Mouse (Mus musculus) liver, embryonic 11.5 days (tissue): ENCODE results near the gene Msx1. TPM values are rescaled to one million over a fixed set of nuclear protein-coding genes. Genes with fewer than 3 reads are reported as not detected.
"Not testable (repeated sequence)": the region's sequence is repeated elsewhere in the genome, so short reads cannot be mapped to it uniquely, and the experiment has no call there.

ENCODE experiments used
- ATAC-seq: fragments of 200-750 bp; cut with Nextera tagmentation; replicated peaks from 2 replicates; pipeline ENCODE4 v1.8.0; 2017; ENCODE audit warnings: moderate number of reproducible peaks, mild to moderate bottlenecking, moderate TSS enrichment, moderate library complexity; ENCODE audit not compliant: low FRiP score
- DNase-seq: peaks from one replicate; pipeline ENCODE4 v3.0.0-alpha.2; 2017; ENCODE audit warnings: low spot score
- H3K27ac ChIP-seq: fragments of 300-500 bp; sonication (generic); 2 replicates; pipeline ENCODE4 v1.5.1; 2014; ENCODE audit warnings: mild to moderate bottlenecking, low read depth, low read length, control low read depth
- H3K27me3 ChIP-seq: fragments of 300-500 bp; sonication (generic); replicated peaks from 2 replicates; pipeline ENCODE4 v1.6.1; 2014; ENCODE audit warnings: low read length, mixed read lengths; ENCODE audit not compliant: control insufficient read depth, insufficient read depth
- H3K36me3 ChIP-seq: fragments of 300-500 bp; sonication (generic); 2 replicates; pipeline ENCODE4 v1.6.1; 2014; ENCODE audit warnings: mild to moderate bottlenecking, low read length, moderate library complexity, mixed read lengths; ENCODE audit not compliant: control insufficient read depth, insufficient read depth
- H3K4me1 ChIP-seq: fragments of 300-500 bp; sonication (generic); replicated peaks from 2 replicates; pipeline ENCODE4 v1.6.1; 2014; ENCODE audit warnings: low read length, mixed read lengths; ENCODE audit not compliant: control insufficient read depth, insufficient read depth
- H3K4me2 ChIP-seq: fragments of 300-500 bp; sonication (generic); 2 replicates; pipeline ENCODE4 v1.6.1; 2014; ENCODE audit warnings: mild to moderate bottlenecking, control low read depth, moderate library complexity
- H3K4me3 ChIP-seq: fragments of 300-500 bp; sonication (generic); 2 replicates; pipeline ENCODE4 v1.5.1; 2014; ENCODE audit warnings: low read depth, low read length, control low read depth
- H3K9ac ChIP-seq: fragments of 300-500 bp; sonication (generic); 2 replicates; pipeline ENCODE4 v1.6.1; 2014; ENCODE audit warnings: low read depth, low read length, control low read depth
- H3K9me3 ChIP-seq: fragments of 300-500 bp; sonication (generic); 2 replicates; pipeline ENCODE4 v1.6.1; 2016; ENCODE audit warnings: low read length, inconsistent platforms, mixed read lengths; ENCODE audit not compliant: control insufficient read depth
- WGBS: fragments of 180-500 bp; shearing (Covaris S2); extraction: QIAGEN DNeasy Blood & Tissue Kit; methylation state at CpG from one replicate; pipeline ENCODE4 v1.1.7; 2014; 5-methylcytosine and 5-hydroxymethylcytosine counted together
- polyA plus RNA-seq: library from polyadenylated mRNA; unstranded; fragments of >200 nt; fragmentation: Nextera tagmentation; extraction: Ambion mirVana; gene quantifications from 2 replicates; pipeline ENCODE4 v1.2.1, GENCODE M21; 2014

Msx1 gene
- polyA plus RNA-seq, 1 experiment from 2014 or later: 9.2 TPM

DNA sequence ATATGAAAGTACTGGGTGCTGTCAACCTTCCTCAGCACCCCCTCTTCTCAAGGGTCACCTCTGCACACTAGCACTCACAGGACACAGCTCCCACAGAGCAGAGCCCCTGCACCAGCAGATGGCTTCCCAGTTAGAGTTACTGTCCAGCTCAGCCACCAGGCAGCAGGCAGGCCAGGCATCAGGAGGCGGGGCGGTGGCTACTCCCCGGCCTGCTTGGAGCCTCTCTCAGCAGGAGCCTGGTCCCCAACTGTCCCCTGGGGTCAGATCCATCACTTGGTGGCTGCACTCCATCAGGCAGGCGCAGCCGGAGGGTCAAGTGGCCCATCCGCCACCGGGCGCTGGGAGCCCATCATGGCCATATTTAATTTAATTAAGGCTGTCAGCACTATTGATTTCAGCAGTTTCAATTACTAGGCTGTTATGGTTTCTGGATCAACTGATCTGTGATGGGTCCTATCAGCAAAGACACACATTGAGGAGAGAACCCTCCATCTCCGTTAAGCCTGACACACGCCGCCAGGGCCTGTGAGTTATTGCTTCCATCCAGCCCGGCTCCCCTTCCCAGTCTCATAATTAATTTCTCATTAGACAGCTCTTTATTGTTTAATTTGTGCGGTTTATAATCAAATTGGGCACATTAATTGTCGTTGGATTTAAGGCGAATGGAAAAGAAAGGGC lies 27.1 kb upstream of the Msx1 start:
- Histone ChIP-seq H3K36me3 (no peaks in the 10 kb centered on the region), H3K4me2 (no peak overlapping the region), H3K27me3 (no peaks in the 10 kb centered on the region), H3K9me3 (no peaks in the 10 kb centered on the region), H3K4me1 (no peaks in the 10 kb centered on the region), H3K27ac (no peak overlapping the region), H3K4me3 (no peak overlapping the region), H3K9ac (no peak overlapping the region)
- DNase-seq (no peak), ATAC-seq (no peak)
- 59% methylated on average over 15 of the region's 15 CpGs for WGBS

DNA sequence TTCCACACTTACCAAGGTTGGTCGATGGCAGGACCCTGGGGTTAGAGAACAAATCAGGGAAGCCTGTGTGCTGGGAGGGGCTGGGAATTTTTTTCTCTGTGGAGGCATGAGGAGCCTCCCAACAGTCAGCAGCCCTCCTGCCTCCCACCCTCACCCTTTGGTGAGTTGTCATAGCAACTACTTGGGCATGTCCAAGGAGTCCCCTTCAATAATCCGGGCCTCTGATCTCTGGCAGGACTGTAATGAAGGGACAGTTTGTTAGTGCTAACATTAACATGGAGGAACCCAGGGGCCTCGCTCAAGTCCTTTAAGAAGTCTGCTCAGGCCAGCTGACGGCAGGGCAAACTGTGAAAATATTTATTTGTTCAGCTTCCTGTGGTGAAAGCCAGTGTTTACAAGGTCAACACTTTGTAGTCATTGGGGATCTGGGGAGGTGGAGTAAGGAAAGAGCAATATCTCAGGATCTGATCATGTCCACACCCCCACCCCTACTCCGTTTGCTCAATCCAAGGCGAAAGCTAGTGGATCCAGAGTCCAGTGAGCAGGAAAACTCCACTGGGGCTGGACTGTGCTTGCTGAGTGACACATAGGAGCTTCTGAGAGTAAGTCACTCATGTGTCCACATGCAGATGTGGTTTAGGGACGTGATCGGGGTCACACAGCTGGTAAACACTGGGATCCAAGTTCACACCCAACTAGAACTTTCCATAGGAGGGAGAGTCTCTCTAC lies 24.8 kb upstream of the Msx1 start:
- Histone ChIP-seq H3K27me3 (0 out of 2 replicates have a peak, but pooled peaks cover 2% of the 10 kb centered on the region), H3K36me3 (no peaks in the 10 kb centered on the region), H3K9me3 (no peaks in the 10 kb centered on the region), H3K4me3 (no peak overlapping the region), H3K27ac (no peak overlapping the region), H3K4me2 (no peak overlapping the region), H3K9ac (no peak overlapping the region), H3K4me1 (no peaks in the 10 kb centered on the region)
- DNase-seq (no peak), ATAC-seq (no peak)
- WGBS: 43% methylated on average over 8 of the region's 8 CpGs

DNA sequence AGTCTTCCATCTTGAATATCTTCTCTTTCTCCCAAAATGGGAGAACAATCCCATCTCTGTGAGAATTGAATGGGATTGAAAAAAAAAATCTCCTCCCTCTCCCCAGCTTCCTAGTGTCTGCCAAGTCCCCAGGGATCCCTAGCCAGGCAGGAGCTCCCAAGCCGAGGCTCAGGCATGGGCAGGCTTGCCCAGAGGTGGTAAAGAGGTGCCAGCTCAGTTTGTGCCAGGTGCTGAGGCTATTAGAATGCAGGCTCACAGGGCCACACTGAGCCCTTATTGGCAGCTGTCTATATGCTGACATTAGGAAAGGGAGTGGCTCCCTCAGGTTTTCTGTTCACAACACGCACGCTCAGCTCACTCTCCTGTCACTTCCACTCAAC lies 11.9 kb upstream of the Msx1 start:
- Histone ChIP-seq H3K9me3 (no peaks in the 10 kb centered on the region), H3K9ac (no peak overlapping the region), H3K4me2 (no peak overlapping the region), H3K27me3 (peaks cover 74% of the 10 kb centered on the region), H3K4me3 (no peak overlapping the region), H3K4me1 (no peaks in the 10 kb centered on the region), H3K27ac (no peak overlapping the region), H3K36me3 (no peaks in the 10 kb centered on the region)
- no peak for ATAC-seq
- DNase-seq: no peak
- WGBS: 42% methylated on average over 3 of the region's 3 CpGs

DNA sequence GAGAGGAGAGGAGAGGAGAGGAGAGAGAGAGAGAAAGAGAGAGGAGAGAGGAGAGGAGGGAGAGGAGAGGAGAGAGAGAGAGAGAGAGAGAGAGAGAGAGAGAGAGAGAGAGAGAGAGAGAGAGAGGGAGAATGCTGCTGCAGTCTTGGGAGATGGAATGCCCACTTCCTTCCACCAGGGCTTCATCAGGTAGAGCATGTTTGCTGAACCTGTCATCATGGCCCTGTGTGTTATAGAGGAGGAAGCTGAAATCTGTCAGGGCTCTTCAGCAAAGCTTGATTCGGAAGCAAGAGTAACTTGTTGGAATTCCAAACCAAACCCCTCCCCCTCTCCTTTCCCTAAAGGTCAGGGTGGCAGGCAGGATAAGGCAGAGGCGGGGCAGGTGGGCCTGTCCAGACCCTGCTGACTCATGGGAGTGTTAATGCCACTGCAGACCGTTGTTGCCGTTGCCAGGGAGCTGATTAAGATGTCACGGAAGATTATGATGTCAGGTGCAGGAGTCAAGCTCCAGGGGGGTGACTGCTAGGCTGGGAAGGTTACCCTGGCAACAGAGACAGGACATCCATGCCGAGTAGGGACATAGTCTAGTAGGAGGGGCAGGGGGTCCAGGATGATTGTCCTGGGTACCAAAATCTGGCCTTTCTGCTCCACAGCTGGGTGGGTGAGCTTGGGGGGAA lies 11.3 kb upstream of the Msx1 start:
- Histone ChIP-seq H3K27me3 (peaks cover 80% of the 10 kb centered on the region), H3K9me3 (no peaks in the 10 kb centered on the region), H3K36me3 (no peaks in the 10 kb centered on the region), H3K4me2 (no peak overlapping the region), H3K4me3 (no peak overlapping the region), H3K9ac (no peak overlapping the region), H3K4me1 (no peaks in the 10 kb centered on the region), H3K27ac (no peak overlapping the region)
- ATAC-seq: no peak
- 3% methylated on average over 6 of the region's 6 CpGs for WGBS
- no peak for DNase-seq

DNA sequence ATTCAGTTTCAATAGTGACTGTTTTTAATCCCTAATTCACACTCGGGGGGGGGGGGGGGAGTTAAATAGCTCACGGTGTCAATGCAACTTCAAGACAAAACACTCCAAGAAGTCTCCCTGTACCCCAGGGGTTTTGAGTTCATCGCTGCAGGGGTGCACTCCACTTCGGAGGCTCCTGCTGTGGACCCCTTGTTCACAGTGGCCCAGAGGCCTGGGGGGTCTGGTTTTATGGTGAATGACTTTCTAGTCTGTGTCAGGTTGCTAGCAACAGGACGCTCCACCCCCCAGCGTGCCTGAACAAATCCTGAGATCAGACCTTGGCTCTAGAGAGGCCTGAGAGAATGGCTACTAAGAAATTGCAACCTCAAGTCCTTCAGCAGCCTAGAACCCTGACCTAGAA lies 8.4 kb upstream of the Msx1 start:
- Histone ChIP-seq H3K27ac (no peak overlapping the region), H3K9ac (no peak overlapping the region), H3K4me3 (no peak overlapping the region), H3K4me2 (no peak overlapping the region), H3K27me3 (peaks cover 96% of the 10 kb centered on the region), H3K36me3 (no peaks in the 10 kb centered on the region), H3K9me3 (no peaks in the 10 kb centered on the region), H3K4me1 (no peaks in the 10 kb centered on the region)
- WGBS: 15% methylated on average over 5 of the region's 6 CpGs
- no peak for ATAC-seq
- DNase-seq: no peak

DNA sequence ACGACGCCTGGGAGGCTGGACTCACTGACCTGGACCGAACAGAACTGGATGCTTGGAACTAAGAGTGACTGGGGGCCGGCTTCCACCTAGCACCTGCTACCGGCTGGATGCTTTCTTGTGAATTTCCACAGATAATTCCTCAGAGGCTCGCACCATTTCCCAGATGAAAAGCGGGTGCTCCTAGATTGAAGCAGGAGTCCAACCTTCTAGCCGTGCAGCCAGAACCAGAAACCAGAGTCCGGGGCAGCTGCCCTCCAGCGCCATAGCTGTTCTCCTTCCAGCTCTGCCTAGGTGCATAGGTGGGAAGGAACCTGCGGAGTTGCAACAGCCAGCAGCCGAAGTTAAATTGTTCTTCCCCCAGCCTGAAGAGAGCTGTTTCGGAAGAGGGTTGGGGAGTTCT lies 7.6 kb upstream of the Msx1 start:
- WGBS: 9% methylated on average over 13 of the region's 13 CpGs
- no peak for ATAC-seq

DNA sequence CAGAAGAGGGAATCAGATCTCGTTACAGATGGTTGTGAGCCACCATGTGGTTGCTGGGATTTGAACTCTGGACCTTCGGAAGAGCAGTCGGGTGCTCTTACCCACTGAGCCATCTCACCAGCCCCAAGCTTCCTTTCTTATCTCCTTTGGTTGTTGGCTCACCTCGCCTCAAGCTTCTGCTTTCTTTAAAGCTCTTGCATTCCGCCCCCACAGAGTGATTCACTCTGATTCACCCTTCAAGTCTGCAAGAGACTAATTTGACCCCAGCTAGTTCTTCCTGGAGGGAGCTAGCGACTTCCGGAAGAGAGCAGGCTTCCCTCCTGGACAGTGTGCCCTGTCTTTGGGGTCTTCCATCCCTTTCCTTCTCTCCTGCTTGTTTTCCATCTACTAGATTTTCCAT lies 6.1 kb upstream of the Msx1 start:
- not testable (repeated sequence) for H3K9ac ChIP-seq, DNase-seq, H3K4me3 ChIP-seq, H3K9me3 ChIP-seq, ATAC-seq, H3K27ac ChIP-seq, H3K4me2 ChIP-seq, H3K36me3 ChIP-seq
- Histone ChIP-seq H3K4me1 (peaks cover 10% of the 10 kb centered on the region), H3K27me3 (peaks cover 97% of the 10 kb centered on the region)
- WGBS: 10% methylated on average over 6 of the region's 7 CpGs

More for the DNA sequence above, 7.6 kb upstream of the Msx1 start:
- Histone ChIP-seq H3K9ac (no peak overlapping the region), H3K27ac (no peak overlapping the region), H3K4me2 (no peak overlapping the region), H3K27me3 (peaks cover 96% of the 10 kb centered on the region), H3K4me3 (no peak overlapping the region), H3K4me1 (peaks cover 3% of the 10 kb centered on the region), H3K36me3 (no peaks in the 10 kb centered on the region), H3K9me3 (no peaks in the 10 kb centered on the region)
- no peak for DNase-seq

DNA sequence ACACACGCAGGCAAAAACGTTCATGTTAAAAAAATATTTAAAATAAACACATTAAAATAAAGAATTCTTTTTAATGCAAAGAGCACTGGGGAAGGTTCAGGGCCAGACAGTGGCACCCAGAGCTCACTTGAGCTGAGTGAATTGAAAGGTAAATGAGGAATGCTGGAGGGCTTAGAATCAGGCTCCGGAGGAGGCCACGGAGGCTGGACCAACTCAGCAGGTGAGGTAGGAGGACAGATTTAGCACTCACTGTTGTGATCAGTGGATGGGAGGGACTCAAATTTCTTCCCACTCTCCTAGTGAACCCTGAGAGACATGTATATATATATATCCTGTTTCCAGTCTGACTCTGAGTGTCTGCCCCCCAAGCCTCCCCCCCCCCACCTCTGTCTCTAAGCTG lies 5.5 kb upstream of the Msx1 start:
- no peak overlapping the region for H3K4me3 ChIP-seq
- H3K4me2 ChIP-seq: no peak overlapping the region
- H3K27me3 ChIP-seq: peaks cover 99% of the 10 kb centered on the region
- H3K27ac ChIP-seq: no peak overlapping the region
- no peak overlapping the region for H3K9ac ChIP-seq
- ATAC-seq (no peak), DNase-seq (no peak)
- no peaks in the 10 kb centered on the region for H3K36me3 ChIP-seq
- peaks cover 10% of the 10 kb centered on the region for H3K4me1 ChIP-seq
- WGBS: 4% methylated on average over 4 of the region's 4 CpGs
- H3K9me3 ChIP-seq: no peaks in the 10 kb centered on the region
